Mouse (Mus musculus) right cerebral cortex, postnatal 14 days (tissue): ENCODE measurements at regions not wholly inside any gene's neighbourhood (a gene's known extent, or its start where the extent isn't known, plus 50 kb on each side); places are given as distances from the start of the nearest gene placed in this dataset.

ENCODE experiments used
- DNase-seq: peaks from one replicate; pipeline ENCODE4 v3.0.0; 2022

DNA sequence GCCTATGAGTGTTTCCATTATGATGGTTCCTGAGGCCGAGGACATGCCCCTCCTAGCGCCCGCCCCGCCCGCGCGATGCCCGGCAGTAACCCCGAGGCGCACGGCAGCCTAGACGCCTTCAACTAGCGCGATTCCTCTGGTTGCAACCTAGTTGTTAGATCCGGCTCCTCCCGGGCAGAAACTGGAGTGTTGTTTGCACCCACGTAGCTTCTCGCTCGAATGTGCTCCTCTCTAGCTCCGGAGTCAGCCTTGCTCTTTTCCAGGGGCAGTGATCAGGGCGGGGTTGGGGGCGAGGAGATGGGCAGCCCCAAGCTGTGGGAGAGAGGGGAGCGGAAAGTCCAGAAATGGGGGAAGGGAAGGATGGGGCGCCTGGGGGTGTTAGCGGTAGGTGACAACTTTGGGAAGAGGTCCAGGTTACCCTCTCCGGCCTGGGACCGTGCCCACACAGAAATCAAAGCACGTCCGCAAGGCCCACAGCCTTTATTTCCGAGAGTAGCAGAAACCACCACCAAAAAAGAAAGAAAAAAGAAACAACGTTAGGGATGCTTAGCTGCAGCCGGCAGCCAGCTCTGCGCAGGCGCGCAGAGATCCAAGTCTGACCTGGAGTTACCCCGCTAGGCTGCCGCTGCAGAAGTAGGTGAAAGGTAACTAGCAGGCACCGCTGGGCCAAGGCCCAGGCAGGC, 58.1 kb upstream of the Abca1 start:
- DNase-seq, result peak; percentile 72

DNA sequence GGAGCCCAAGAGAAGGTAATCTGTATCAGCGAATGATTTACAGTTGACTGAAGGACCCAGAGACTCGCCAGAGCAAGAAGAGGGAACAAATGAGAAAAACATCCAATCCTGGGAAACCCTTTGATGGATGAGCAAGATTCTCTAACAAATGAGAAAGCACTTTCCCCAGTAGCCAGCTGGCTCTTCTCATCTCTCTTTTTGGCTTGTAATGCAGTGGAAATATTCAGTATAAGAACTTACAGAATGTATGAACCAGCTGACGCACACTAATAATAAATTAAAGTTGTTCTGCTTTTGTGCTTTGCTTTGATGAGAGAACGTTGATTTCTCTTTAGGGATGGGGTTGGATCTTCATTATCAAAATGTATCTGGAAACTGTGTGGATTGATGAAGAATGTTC, 52.8 kb upstream of the Abca1 start:
- no peak for DNase-seq

DNA sequence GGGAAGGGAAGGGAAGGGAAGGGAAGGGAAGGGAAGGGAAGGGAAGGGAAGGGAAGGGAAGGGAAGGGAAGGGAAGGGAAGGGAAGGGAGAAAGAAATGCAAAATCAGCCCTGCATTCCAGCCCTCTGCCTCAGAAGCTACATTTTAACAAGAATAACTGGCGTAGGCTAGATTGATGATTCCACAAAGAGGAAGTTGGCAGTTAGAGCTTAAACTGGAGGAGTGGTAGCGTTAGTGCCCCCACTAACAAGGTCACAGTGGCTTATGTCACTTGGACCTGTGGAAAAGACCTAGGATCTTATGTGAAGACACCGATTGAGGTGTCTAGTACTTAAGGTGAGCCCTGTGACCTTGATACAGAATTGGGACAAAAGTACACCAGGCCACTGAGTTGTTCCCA, 51.0 kb upstream of the Abca1 start:
- no peak for DNase-seq
